Mouse (Mus musculus): Measurements from ENCODE around the gene Ccdc137.
"Not testable (repeated sequence)": the region's sequence is repeated elsewhere in the genome, so short reads cannot be mapped to it uniquely, and the experiment has no call there.

Ccdc137 gene

GRCm38 (mm10) chr11:120457772-120458751 is at the start of gene Ccdc137, which contains the start of gene Oxld1:
Ccdc137 (plus strand) TSS chr11:120458115.
Oxld1 (minus strand) TSS chr11:120458068.
- in situ Hi-C loops (cut with MboI; ENCODE audit: low pct_unique_long_range_greater_than_20kb in 1 of 2, low sequenced_read_pairs in 2 of 2, unreplicated experiment in 1 of 2): no loop called here

DNA sequence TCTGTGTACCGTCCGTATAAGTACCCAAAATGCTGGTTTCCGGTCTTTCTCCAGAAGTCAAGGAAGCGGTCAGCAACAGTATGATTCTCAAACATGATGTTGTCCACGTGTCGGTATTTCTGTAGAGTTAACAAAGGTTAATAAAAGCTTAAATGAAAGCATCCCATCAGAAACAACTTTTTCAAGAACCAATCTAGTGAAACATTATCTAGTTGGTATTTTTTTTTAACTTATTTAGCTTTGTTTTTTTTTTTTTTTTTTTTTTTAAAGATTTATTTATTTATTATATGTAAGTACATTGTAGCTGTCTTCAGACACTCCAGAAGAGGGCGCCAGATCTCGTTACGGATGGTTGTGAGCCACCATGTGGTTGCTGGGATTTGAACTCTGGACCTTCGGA is 44.3 kb upstream of the Ccdc137 start:
- in situ Hi-C loops (cut with MboI; ENCODE audit: low pct_unique_long_range_greater_than_20kb in 1 of 2, low sequenced_read_pairs in 2 of 2, unreplicated experiment in 1 of 2): not testable (repeated sequence)

- in situ Hi-C loops (cut with MboI; ENCODE audit: low pct_unique_long_range_greater_than_20kb in 1 of 2, low sequenced_read_pairs in 2 of 2, unreplicated experiment in 1 of 2): no loop called here
Measured at GRCm38 (mm10) chr11:120417852-120418251, 40.1 kb upstream of the Ccdc137 start.

GRCm38 (mm10) chr11:120418592-120418991 is 39.3 kb upstream of the Ccdc137 start:
- in situ Hi-C loops (cut with MboI; ENCODE audit: low pct_unique_long_range_greater_than_20kb in 1 of 2, low sequenced_read_pairs in 2 of 2, unreplicated experiment in 1 of 2): no loop called here

- in situ Hi-C loops (cut with MboI; ENCODE audit: low pct_unique_long_range_greater_than_20kb in 1 of 2, low sequenced_read_pairs in 2 of 2, unreplicated experiment in 1 of 2): no loop called here
Measured at GRCm38 (mm10) chr11:120422651-120423568, 35.0 kb upstream of the Ccdc137 start.

GRCm38 (mm10) chr11:120423569-120424295 is 34.2 kb upstream of the Ccdc137 start:
- in situ Hi-C loops (cut with MboI; ENCODE audit: low pct_unique_long_range_greater_than_20kb in 1 of 2, low sequenced_read_pairs in 2 of 2, unreplicated experiment in 1 of 2): no loop called here

- in situ Hi-C loops (cut with MboI; ENCODE audit: low pct_unique_long_range_greater_than_20kb in 1 of 2, low sequenced_read_pairs in 2 of 2, unreplicated experiment in 1 of 2): no loop called here
Measured at GRCm38 (mm10) chr11:120426727-120427126, 31.2 kb upstream of the Ccdc137 start.

- in situ Hi-C loops (cut with MboI; ENCODE audit: low pct_unique_long_range_greater_than_20kb in 1 of 2, low sequenced_read_pairs in 2 of 2, unreplicated experiment in 1 of 2): no loop called here
Measured at GRCm38 (mm10) chr11:120437152-120437856, 20.6 kb upstream of the Ccdc137 start, which contains the start of gene Nploc4. Nploc4 (minus strand) TSS chr11:120437708.

DNA sequence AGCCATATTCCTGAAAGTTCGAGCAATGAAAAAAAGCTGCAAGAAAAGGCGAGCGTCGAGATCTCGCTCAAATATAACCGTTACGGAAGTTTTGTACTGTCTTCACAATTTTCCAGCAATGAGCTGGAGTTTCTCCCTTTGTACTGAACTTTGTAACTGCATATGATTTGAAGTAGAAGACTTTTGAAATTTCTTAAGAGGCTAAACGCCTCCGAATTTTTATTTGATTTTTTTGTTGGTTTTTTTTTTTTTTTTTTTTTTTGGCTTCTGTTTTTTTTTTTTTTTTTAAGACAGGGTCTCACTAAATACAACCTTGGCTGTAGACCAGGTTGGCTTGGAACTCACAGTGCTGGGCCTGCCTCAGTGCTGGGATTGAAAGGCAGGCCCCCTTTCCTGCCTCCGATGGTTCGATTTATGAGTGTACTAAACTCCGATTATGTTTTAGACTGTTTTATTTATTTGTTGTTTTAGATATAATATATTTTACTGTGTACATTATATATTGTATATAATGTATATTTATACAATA is 20.0 kb upstream of the Ccdc137 start:
- in situ Hi-C loops (cut with MboI; ENCODE audit: low pct_unique_long_range_greater_than_20kb in 1 of 2, low sequenced_read_pairs in 2 of 2, unreplicated experiment in 1 of 2): no loop called here

- in situ Hi-C loops (cut with MboI; ENCODE audit: low pct_unique_long_range_greater_than_20kb in 1 of 2, low sequenced_read_pairs in 2 of 2, unreplicated experiment in 1 of 2): no loop called here
Measured at GRCm38 (mm10) chr11:120442344-120442743, 15.6 kb upstream of the Ccdc137 start, which contains the start of gene Tspan10. Tspan10 (plus strand) TSS chr11:120442644.

- in situ Hi-C loops (cut with MboI; ENCODE audit: low pct_unique_long_range_greater_than_20kb in 1 of 2, low sequenced_read_pairs in 2 of 2, unreplicated experiment in 1 of 2): no loop called here
Measured at GRCm38 (mm10) chr11:120442765-120443280, 15.1 kb upstream of the Ccdc137 start.

DNA sequence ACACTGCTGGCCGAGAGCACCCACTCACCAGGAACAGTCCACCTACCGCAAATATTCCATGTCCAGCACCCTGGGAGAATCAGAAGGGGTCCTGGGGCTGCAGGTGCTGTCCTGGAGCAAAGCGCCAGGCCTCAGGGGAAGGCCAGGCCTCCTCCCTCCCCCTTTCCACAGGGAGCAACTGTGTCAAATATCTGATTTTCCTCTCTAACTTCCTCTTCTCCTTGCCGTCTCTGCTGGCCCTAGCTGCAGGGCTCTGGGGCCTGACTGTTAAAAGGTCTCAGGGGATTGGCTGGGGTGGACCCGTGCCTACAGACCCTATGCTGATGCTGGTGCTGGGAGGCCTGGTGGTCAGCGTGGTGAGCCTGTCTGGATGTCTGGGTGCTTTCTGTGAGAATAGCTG is 13.8 kb upstream of the Ccdc137 start:
- in situ Hi-C loops (cut with MboI; ENCODE audit: low pct_unique_long_range_greater_than_20kb in 1 of 2, low sequenced_read_pairs in 2 of 2, unreplicated experiment in 1 of 2): no loop called here

DNA sequence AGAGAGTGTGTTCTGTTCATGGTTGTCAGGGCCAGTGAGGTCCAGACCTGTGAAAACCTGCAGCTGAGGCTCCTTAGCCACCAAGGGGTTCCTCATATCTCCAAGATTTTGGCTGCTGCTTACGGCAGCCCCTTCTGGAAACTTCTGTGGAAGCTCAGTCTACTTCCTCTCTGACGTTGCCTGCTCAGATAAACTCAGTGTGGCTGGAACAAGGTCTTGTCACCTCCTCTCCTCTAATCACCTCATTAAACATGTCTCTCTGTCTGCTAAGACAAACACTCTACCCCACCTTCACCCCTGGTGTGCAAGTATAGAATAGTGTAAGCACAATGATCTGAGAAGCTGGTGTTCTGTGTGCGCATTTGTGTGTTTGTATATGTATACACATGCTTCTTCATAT is 12.4 kb upstream of the Ccdc137 start:
- in situ Hi-C loops (cut with MboI; ENCODE audit: low pct_unique_long_range_greater_than_20kb in 1 of 2, low sequenced_read_pairs in 2 of 2, unreplicated experiment in 1 of 2): no loop called here

GRCm38 (mm10) chr11:120447179-120447578 is 10.7 kb upstream of the Ccdc137 start:
- in situ Hi-C loops (cut with MboI; ENCODE audit: low pct_unique_long_range_greater_than_20kb in 1 of 2, low sequenced_read_pairs in 2 of 2, unreplicated experiment in 1 of 2): no loop called here

GRCm38 (mm10) chr11:120452246-120452645 is 5.7 kb upstream of the Ccdc137 start:
- in situ Hi-C loops (cut with MboI; ENCODE audit: low pct_unique_long_range_greater_than_20kb in 1 of 2, low sequenced_read_pairs in 2 of 2, unreplicated experiment in 1 of 2): no loop called here

DNA sequence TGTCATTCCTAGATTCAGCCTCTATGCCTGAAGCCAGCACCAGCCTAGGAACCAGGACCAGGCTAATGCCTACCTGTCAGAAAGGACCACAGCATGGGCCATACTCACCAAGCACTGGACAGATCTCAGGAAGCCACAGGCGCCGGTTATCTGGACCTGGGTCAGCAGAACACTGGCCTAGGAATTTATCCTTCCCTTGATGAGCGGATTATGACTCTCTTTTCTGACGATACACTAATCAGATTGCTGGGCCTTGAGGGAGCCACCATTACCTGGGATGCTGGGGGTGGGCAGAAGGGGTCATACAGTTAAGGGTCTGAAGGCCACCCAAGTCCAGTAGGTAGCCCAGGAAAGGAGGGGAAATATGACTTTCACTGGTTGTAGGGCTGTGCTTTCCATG is 4.6 kb upstream of the Ccdc137 start, which contains the start of gene Pde6g:
TSS of gene Pde6g (minus strand) at position 195 of the 400 bp plus-strand sequence.
- in situ Hi-C loops (cut with MboI; ENCODE audit: low pct_unique_long_range_greater_than_20kb in 1 of 2, low sequenced_read_pairs in 2 of 2, unreplicated experiment in 1 of 2): no loop called here

- in situ Hi-C loops (cut with MboI; ENCODE audit: low pct_unique_long_range_greater_than_20kb in 1 of 2, low sequenced_read_pairs in 2 of 2, unreplicated experiment in 1 of 2): no loop called here
Measured at GRCm38 (mm10) chr11:120454965-120455364, 3.0 kb upstream of the Ccdc137 start.

Measured in mouse embryonic stem cell (cell line).